ENCODE assay signal across 7 mouse cellular contexts in genomic region chr13:75942731-75943130, GRCm38 (mm10). TPM values are rescaled to one million over a fixed set of nuclear protein-coding genes. Genes with fewer than 3 reads are reported as not detected.
DNase-seq lines count a peak whose midpoint lies in the region; ATAC-seq and TF ChIP-seq lines count a peak whose summit lies in the region.

No protein-coding gene starts in this region.

- H3K9ac ChIP-seq in neural tube, embryonic 11.5 days (ENCODE audit: low read length), result peak overlapping the region; percentile 95
- H3K9ac ChIP-seq in forebrain, embryonic 11.5 days (ENCODE audit: low read length), result peak overlapping the region; percentile 89
- peak overlapping the region; percentile 96 for H3K9ac ChIP-seq in kidney, embryonic 16.5 days (replicated peaks; ENCODE audit: low read length)
- H3K9ac ChIP-seq in midbrain, postnatal 0 days (replicated peaks; ENCODE audit: low read length, poor library complexity, severe bottlenecking), result peak overlapping the region; percentile 97

- H3K4me1 ChIP-seq in neural tube, embryonic 11.5 days (ENCODE audit: control insufficient read depth, insufficient read depth, low read length), result peaks cover 4% of the 10 kb centered on the region; the same call in 1 of the 2 replicates
- peaks cover 6% of the 10 kb centered on the region; the same call in 1 of the 2 replicates for H3K4me1 ChIP-seq in forebrain, embryonic 11.5 days (replicated peaks; ENCODE audit: control insufficient read depth, insufficient read depth, low read length)
- H3K4me1 ChIP-seq in kidney, embryonic 16.5 days (ENCODE audit: insufficient read depth, low read length), result peaks cover 14% of the 10 kb centered on the region
- H3K4me1 ChIP-seq in midbrain, postnatal 0 days (ENCODE audit: insufficient read depth, low read length), result no peaks in the 10 kb centered on the region

- no peaks in the 10 kb centered on the region for H3K27me3 ChIP-seq in neural tube, embryonic 11.5 days (ENCODE audit: control insufficient read depth, insufficient read depth, low read length)
- no peaks in the 10 kb centered on the region for H3K27me3 ChIP-seq in forebrain, embryonic 11.5 days (ENCODE audit: control insufficient read depth, insufficient read depth, low read length)
- no peaks in the 10 kb centered on the region for H3K27me3 ChIP-seq in kidney, embryonic 16.5 days (ENCODE audit: insufficient read depth, low read length)
- H3K27me3 ChIP-seq in midbrain, postnatal 0 days (ENCODE audit: insufficient read depth, low read length), result no peaks in the 10 kb centered on the region

- H3K27ac ChIP-seq in neural tube, embryonic 11.5 days (ENCODE audit: low read depth, low read length), result no peak overlapping the region; the same call in 1 of the 2 replicates
- H3K27ac ChIP-seq in forebrain, embryonic 11.5 days (ENCODE audit: low read depth, low read length), result peak overlapping the region; percentile 98
- peak overlapping the region; percentile 99 for H3K27ac ChIP-seq in kidney, embryonic 16.5 days (ENCODE audit: low read length)
- peak overlapping the region; percentile 97 for H3K27ac ChIP-seq in midbrain, postnatal 0 days (ENCODE audit: low read depth, low read length)

- TF ChIP-seq CTCF in midbrain, postnatal 0 days (IDR thresholded peaks at IDR 0.05), result peak; percentile 47

- peak; percentile 28 for ATAC-seq in neural tube, embryonic 11.5 days (ENCODE audit: insufficient read depth, low FRiP score, low TSS enrichment)
- ATAC-seq in forebrain, embryonic 11.5 days (replicated peaks; ENCODE audit: low FRiP score), result peak; percentile 21
- ATAC-seq in kidney, embryonic 16.5 days (ENCODE audit: low FRiP score, low TSS enrichment), result 0 out of 2 replicates have a peak, but pooled peaks have one; percentile 14
- peak; percentile 34 for ATAC-seq in midbrain, postnatal 0 days (ENCODE audit: low FRiP score)

- H3K4me3 ChIP-seq in neural tube, embryonic 11.5 days (ENCODE audit: low read depth, low read length), result peak overlapping the region; percentile 71
- peak overlapping the region; percentile 87 for H3K4me3 ChIP-seq in forebrain, embryonic 11.5 days (ENCODE audit: low read depth, low read length)
- H3K4me3 ChIP-seq in kidney, embryonic 16.5 days (ENCODE audit: low read length), result peak overlapping the region; percentile 88
- H3K4me3 ChIP-seq in midbrain, postnatal 0 days (ENCODE audit: low read depth, low read length), result peak overlapping the region; percentile 80

- H3K9me3 ChIP-seq in neural tube, embryonic 11.5 days (ENCODE audit: control insufficient read depth, low read length), result no peaks in the 10 kb centered on the region
- H3K9me3 ChIP-seq in forebrain, embryonic 11.5 days (ENCODE audit: control insufficient read depth, low read length), result no peaks in the 10 kb centered on the region
- no peaks in the 10 kb centered on the region for H3K9me3 ChIP-seq in kidney, embryonic 16.5 days (ENCODE audit: low read length)
- H3K9me3 ChIP-seq in midbrain, postnatal 0 days (ENCODE audit: low read length), result no peaks in the 10 kb centered on the region

- H3K36me3 ChIP-seq in neural tube, embryonic 11.5 days (ENCODE audit: control insufficient read depth, insufficient read depth, low read length), result peaks cover 2% of the 10 kb centered on the region; the same call in 1 of the 2 replicates
- H3K36me3 ChIP-seq in forebrain, embryonic 11.5 days (ENCODE audit: control insufficient read depth, insufficient read depth, low read length), result peaks cover 8% of the 10 kb centered on the region; the same call in 1 of the 2 replicates
- H3K36me3 ChIP-seq in kidney, embryonic 16.5 days (ENCODE audit: insufficient read depth, low read length), result peaks cover 13% of the 10 kb centered on the region
- peaks cover 5% of the 10 kb centered on the region; the same call in 1 of the 2 replicates for H3K36me3 ChIP-seq in midbrain, postnatal 0 days (ENCODE audit: insufficient read depth, low read length)

- H3K4me2 ChIP-seq in neural tube, embryonic 11.5 days (ENCODE audit: low read depth), result peak overlapping the region; percentile 45
- H3K4me2 ChIP-seq in forebrain, embryonic 11.5 days (ENCODE audit: low read depth, low read length, severe bottlenecking), result peak overlapping the region; percentile 68
- peak overlapping the region; percentile 67 for H3K4me2 ChIP-seq in kidney, embryonic 16.5 days (replicated peaks; ENCODE audit: low read depth, low read length)
- peak overlapping the region; percentile 67 for H3K4me2 ChIP-seq in midbrain, postnatal 0 days (ENCODE audit: low read depth, low read length, poor library complexity, severe bottlenecking)

- DNase-seq in neural tube, embryonic 11.5 days (ENCODE audit: low spot score), result no peak
- no peak for DNase-seq in neural tube, embryonic 10.5 days (ENCODE audit: extremely low spot score, low spot score)
- DNase-seq in forebrain, embryonic 11.5 days (ENCODE audit: low spot score), result peak; percentile 60
- peak; percentile 46 for DNase-seq in midbrain, postnatal 0 days (ENCODE audit: low spot score)
- DNase-seq in layer of hippocampus, postnatal 25 days (ENCODE audit: extremely low spot score in 1 of 2, low spot score in 1 of 2), result no peak
- DNase-seq in frontal cortex, postnatal 10 days (ENCODE audit: low spot score in 2 of 2), result no peak

- WGBS in neural tube, embryonic 11.5 days, result 2% methylated on average over 6 of the region's 6 CpGs
- WGBS in forebrain, embryonic 11.5 days, result 1% methylated on average over 6 of the region's 6 CpGs
- 0% methylated on average over 6 of the region's 6 CpGs for WGBS in kidney, embryonic 16.5 days
- WGBS in midbrain, postnatal 0 days, result 0% methylated on average over 6 of the region's 6 CpGs

RNA-seq across cellular contexts. Expression of gene Rhobtb3, which starts 1.0 kb away (rescaled TPM):
- polyA plus RNA-seq in neural tube, embryonic 11.5 days (2014; fragmentation: Nextera tagmentation; extraction: Ambion mirVana), result 58.6 and 62.5 TPM in 2 replicates
- 64.4 and 66.7 TPM in 2 replicates for polyA plus RNA-seq in forebrain, embryonic 11.5 days (2014; fragmentation: Nextera tagmentation; extraction: Ambion mirVana)
- polyA plus RNA-seq in kidney, embryonic 16.5 days (2015; fragmentation: Nextera tagmentation; extraction: Ambion mirVana), result 31.2 and 32.0 TPM in 2 replicates
- total RNA-seq in midbrain, postnatal 0 days (2014; rRNA removed), result 31.7 and 67.6 TPM in 2 replicates
- 11.6 and 12.1 TPM in 2 replicates for polyA plus RNA-seq in midbrain, postnatal 0 days (2015; fragmentation: Nextera tagmentation; extraction: Ambion mirVana)
- total RNA-seq in layer of hippocampus, postnatal 25 days (2021), result 10 to 100 TPM; 16.2 to 17.5 TPM

RNA-seq across cellular contexts. Expression of gene Spata9, which starts 24.2 kb away (rescaled TPM):
- polyA plus RNA-seq in neural tube, embryonic 11.5 days (2014; fragmentation: Nextera tagmentation; extraction: Ambion mirVana), result 0.29 and 1.0 TPM in 2 replicates
- 0.67 TPM in 1 of 2 replicates, not detected in the other for polyA plus RNA-seq in forebrain, embryonic 11.5 days (2014; fragmentation: Nextera tagmentation; extraction: Ambion mirVana)
- 0.80 and 1.0 TPM in 2 replicates for polyA plus RNA-seq in kidney, embryonic 16.5 days (2015; fragmentation: Nextera tagmentation; extraction: Ambion mirVana)
- total RNA-seq in midbrain, postnatal 0 days (2014; rRNA removed), result 0.49 and 1.4 TPM in 2 replicates
- polyA plus RNA-seq in midbrain, postnatal 0 days (2015; fragmentation: Nextera tagmentation; extraction: Ambion mirVana), result 3.8 and 4.7 TPM in 2 replicates
- not detected for total RNA-seq in layer of hippocampus, postnatal 25 days (2021)

Comparison
In these comparisons a context has a peak if more than half of its experiments do, and no peak if none do; other contexts are left out.
1. DNase-seq: peak in forebrain, embryonic 11.5 days (single experiment) and midbrain, postnatal 0 days (single experiment); none in neural tube, embryonic 11.5 days (single experiment), neural tube, embryonic 10.5 days (single experiment), layer of hippocampus, postnatal 25 days (0 of 2) and frontal cortex, postnatal 10 days (0 of 2).
2. Peak in every context shown above with its lines, with median percentiles within 50 percentile points of each other: ATAC-seq, H3K4me2 ChIP-seq, H3K4me3 ChIP-seq and H3K9ac ChIP-seq.